Mouse (Mus musculus): Measurements from ENCODE around the gene Ank3. TPM values are rescaled to one million over a fixed set of nuclear protein-coding genes. Genes with fewer than 3 reads are reported as not detected.

Gene Ank3
- polyA plus RNA-seq, 1 experiment from 2014 or later, result 24.5 TPM

- H3K4me3 ChIP-seq (ENCODE audit: low read depth, low read length), result no peak overlapping the region
- 81% methylated on average over 7 of the region's 7 CpGs for WGBS
- no peak overlapping the region for H3K9ac ChIP-seq (replicated peaks; ENCODE audit: low read depth)
- H3K36me3 ChIP-seq (ENCODE audit: insufficient read depth, low read length), result no peaks in the 10 kb centered on the region
- no peaks in the 10 kb centered on the region for H3K4me1 ChIP-seq (ENCODE audit: insufficient read depth, low read depth, low read length)
- no peak overlapping the region for H3K4me2 ChIP-seq (replicated peaks; ENCODE audit: low read depth, low read length)
- no peaks in the 10 kb centered on the region for H3K27me3 ChIP-seq (replicated peaks; ENCODE audit: insufficient read depth, low read length)
- ATAC-seq (no peak), DNase-seq (ENCODE audit: low spot score) (no peak)
- no peak overlapping the region for H3K27ac ChIP-seq (ENCODE audit: low read length)
- H3K9me3 ChIP-seq (ENCODE audit: low read length), result no peaks in the 10 kb centered on the region
- TF ChIP-seq CTCF (IDR thresholded peaks at IDR 0.05) (no peak), EP300 (IDR thresholded peaks at IDR 0.05) (no peak)
These were observed 222.3 kb downstream of the Ank3 start for GRCm38 (mm10) chr10:69620692-69621382.

GRCm38 (mm10) chr10:69627767-69628166 lies 229.2 kb downstream of the Ank3 start:
- H3K36me3 ChIP-seq (ENCODE audit: insufficient read depth, low read length), result no peaks in the 10 kb centered on the region
- H3K4me2 ChIP-seq (replicated peaks; ENCODE audit: low read depth, low read length), result no peak overlapping the region
- no peak for TF ChIP-seq CTCF (IDR thresholded peaks at IDR 0.05)
- TF ChIP-seq EP300 (IDR thresholded peaks at IDR 0.05), result no peak
- 84% methylated on average over 3 of the region's 3 CpGs for WGBS
- ATAC-seq, result no peak
- no peak for DNase-seq (ENCODE audit: low spot score)
- no peak overlapping the region for H3K27ac ChIP-seq (ENCODE audit: low read length)
- no peaks in the 10 kb centered on the region for H3K27me3 ChIP-seq (replicated peaks; ENCODE audit: insufficient read depth, low read length)
- H3K9ac ChIP-seq (replicated peaks; ENCODE audit: low read depth), result no peak overlapping the region
- H3K4me1 ChIP-seq (ENCODE audit: insufficient read depth, low read depth, low read length), result no peaks in the 10 kb centered on the region
- H3K9me3 ChIP-seq (ENCODE audit: low read length), result no peaks in the 10 kb centered on the region
- no peak overlapping the region for H3K4me3 ChIP-seq (ENCODE audit: low read depth, low read length)

- H3K36me3 ChIP-seq (ENCODE audit: insufficient read depth, low read length), result no peaks in the 10 kb centered on the region
- H3K4me2 ChIP-seq (replicated peaks; ENCODE audit: low read depth, low read length), result no peak overlapping the region
- H3K9ac ChIP-seq (replicated peaks; ENCODE audit: low read depth), result no peak overlapping the region
- H3K27me3 ChIP-seq (replicated peaks; ENCODE audit: insufficient read depth, low read length), result no peaks in the 10 kb centered on the region
- no peaks in the 10 kb centered on the region for H3K9me3 ChIP-seq (ENCODE audit: low read length)
- H3K4me1 ChIP-seq (ENCODE audit: insufficient read depth, low read depth, low read length), result no peaks in the 10 kb centered on the region
- ATAC-seq, result no peak
- TF ChIP-seq CTCF (IDR thresholded peaks at IDR 0.05), result no peak
- TF ChIP-seq EP300 (IDR thresholded peaks at IDR 0.05), result no peak
- H3K27ac ChIP-seq (ENCODE audit: low read length), result no peak overlapping the region
- H3K4me3 ChIP-seq (ENCODE audit: low read depth, low read length), result no peak overlapping the region
- 33% methylated on average over 6 of the region's 6 CpGs for WGBS
- DNase-seq (ENCODE audit: low spot score), result no peak
These were observed 230.2 kb downstream of the Ank3 start for GRCm38 (mm10) chr10:69628743-69629142.

GRCm38 (mm10) chr10:69630802-69631388 lies 232.3 kb downstream of the Ank3 start:
- 39% methylated on average over 7 of the region's 7 CpGs for WGBS
- no peak for ATAC-seq
- 0 out of 2 replicates have a peak overlapping the region, but pooled peaks have one; percentile 14 for H3K4me2 ChIP-seq (replicated peaks; ENCODE audit: low read depth, low read length)

GRCm38 (mm10) chr10:69632885-69633284 lies 234.3 kb downstream of the Ank3 start:
- no peaks in the 10 kb centered on the region for H3K4me1 ChIP-seq (ENCODE audit: insufficient read depth, low read depth, low read length)
- no peak overlapping the region for H3K4me3 ChIP-seq (ENCODE audit: low read depth, low read length)
- no peaks in the 10 kb centered on the region for H3K36me3 ChIP-seq (ENCODE audit: insufficient read depth, low read length)
- 73% methylated on average over 8 of the region's 8 CpGs for WGBS
- no peak overlapping the region for H3K4me2 ChIP-seq (replicated peaks; ENCODE audit: low read depth, low read length)
- ATAC-seq (no peak), DNase-seq (ENCODE audit: low spot score) (no peak)
- no peaks in the 10 kb centered on the region for H3K9me3 ChIP-seq (ENCODE audit: low read length)
- no peaks in the 10 kb centered on the region; the same call in 1 of the 2 replicates for H3K27me3 ChIP-seq (replicated peaks; ENCODE audit: insufficient read depth, low read length)
- no peak for TF ChIP-seq EP300 (IDR thresholded peaks at IDR 0.05)
- TF ChIP-seq CTCF (IDR thresholded peaks at IDR 0.05), result no peak
- H3K9ac ChIP-seq (replicated peaks; ENCODE audit: low read depth), result no peak overlapping the region
- no peak overlapping the region for H3K27ac ChIP-seq (ENCODE audit: low read length)

More at GRCm38 (mm10) chr10:69630802-69631388, 232.3 kb downstream of the Ank3 start:
- Histone ChIP-seq H3K4me3 (ENCODE audit: low read depth, low read length) (no peak overlapping the region), H3K36me3 (ENCODE audit: insufficient read depth, low read length) (no peaks in the 10 kb centered on the region), H3K27ac (ENCODE audit: low read length) (no peak overlapping the region), H3K27me3 (replicated peaks; ENCODE audit: insufficient read depth, low read length) (no peaks in the 10 kb centered on the region), H3K4me1 (ENCODE audit: insufficient read depth, low read depth, low read length) (no peaks in the 10 kb centered on the region), H3K9me3 (ENCODE audit: low read length) (no peaks in the 10 kb centered on the region), H3K9ac (replicated peaks; ENCODE audit: low read depth) (no peak overlapping the region)
- no peak for DNase-seq (ENCODE audit: low spot score)
- TF ChIP-seq EP300 (IDR thresholded peaks at IDR 0.05) (no peak), CTCF (IDR thresholded peaks at IDR 0.05) (no peak)

- H3K4me3 ChIP-seq (ENCODE audit: low read depth, low read length), result no peak overlapping the region
- H3K27me3 ChIP-seq (replicated peaks; ENCODE audit: insufficient read depth, low read length), result no peaks in the 10 kb centered on the region; the same call in 1 of the 2 replicates
- no peak overlapping the region for H3K9ac ChIP-seq (replicated peaks; ENCODE audit: low read depth)
- H3K4me1 ChIP-seq (ENCODE audit: insufficient read depth, low read depth, low read length), result no peaks in the 10 kb centered on the region
- 86% methylated on average over 5 of the region's 5 CpGs for WGBS
- H3K36me3 ChIP-seq (ENCODE audit: insufficient read depth, low read length), result no peaks in the 10 kb centered on the region
- no peak overlapping the region for H3K27ac ChIP-seq (ENCODE audit: low read length)
- DNase-seq (ENCODE audit: low spot score) (no peak), ATAC-seq (no peak)
- no peaks in the 10 kb centered on the region for H3K9me3 ChIP-seq (ENCODE audit: low read length)
- TF ChIP-seq CTCF (IDR thresholded peaks at IDR 0.05) (no peak), EP300 (IDR thresholded peaks at IDR 0.05) (no peak)
- no peak overlapping the region for H3K4me2 ChIP-seq (replicated peaks; ENCODE audit: low read depth, low read length)
These were observed 236.3 kb downstream of the Ank3 start for GRCm38 (mm10) chr10:69634891-69635290.

Measured in lung, postnatal 0 days (tissue).